Mouse (Mus musculus) kidney, adult 2 months (tissue): ENCODE measurements at regions not wholly inside any gene's neighbourhood (a gene's known extent, or its start where the extent isn't known, plus 50 kb on each side); places are given as distances from the start of the nearest gene placed in this dataset.

Experiments used
- DNase-seq: peaks from one replicate; pipeline ENCODE4 v3.0.0; 2021
- H3K27ac ChIP-seq: fragments of 200-500 bp; 2 replicates; pipeline ENCODE4 v1.5.1; 2012; ENCODE audit warnings: low read depth, low read length, control low read depth, inconsistent platforms; ENCODE audit not compliant: insufficient read depth
- H3K27me3 ChIP-seq: fragments of 200-500 bp; replicated peaks from 2 replicates; pipeline ENCODE4 v1.6.1; 2012; ENCODE audit warnings: mild to moderate bottlenecking, moderate library complexity, low read length, inconsistent platforms; ENCODE audit not compliant: control insufficient read depth, insufficient read depth
- H3K36me3 ChIP-seq: fragments of 200-500 bp; 2 replicates; pipeline ENCODE4 v1.6.1; 2012; ENCODE audit warnings: mild to moderate bottlenecking, moderate library complexity, low read length, inconsistent platforms; ENCODE audit not compliant: control insufficient read depth, insufficient read depth
- H3K4me1 ChIP-seq: fragments of 200-500 bp; 2 replicates; pipeline ENCODE4 v1.6.1; 2011; ENCODE audit warnings: low read length; ENCODE audit not compliant: control insufficient read depth, insufficient read depth
- H3K4me3 ChIP-seq: fragments of 200-500 bp; 2 replicates; pipeline ENCODE4 v1.5.1; 2011; ENCODE audit warnings: mild to moderate bottlenecking, low read depth, low read length, control low read depth; ENCODE audit not compliant: insufficient read depth
- CTCF ChIP-seq: fragments of 200-500 bp; conservative IDR thresholded peaks from 2 replicates; pipeline ENCODE4 v1.5.1; 2011; ENCODE audit warnings: low read depth, mild to moderate bottlenecking, control low read depth, low read length, moderate library complexity, mixed read lengths; ENCODE audit not compliant: insufficient read depth, insufficient read length
- POLR2A ChIP-seq: fragments of 200-500 bp; IDR thresholded peaks from one replicate; pipeline ENCODE4 v1.6.1; 2011; ENCODE audit warnings: low read depth, low read length, control low read depth
- WGBS: fragments of 180-500 bp; shearing (Covaris S2); methylation state at CpG from one replicate; pipeline ENCODE4 v1.1.7; 2018; 5-methylcytosine and 5-hydroxymethylcytosine counted together

DNA sequence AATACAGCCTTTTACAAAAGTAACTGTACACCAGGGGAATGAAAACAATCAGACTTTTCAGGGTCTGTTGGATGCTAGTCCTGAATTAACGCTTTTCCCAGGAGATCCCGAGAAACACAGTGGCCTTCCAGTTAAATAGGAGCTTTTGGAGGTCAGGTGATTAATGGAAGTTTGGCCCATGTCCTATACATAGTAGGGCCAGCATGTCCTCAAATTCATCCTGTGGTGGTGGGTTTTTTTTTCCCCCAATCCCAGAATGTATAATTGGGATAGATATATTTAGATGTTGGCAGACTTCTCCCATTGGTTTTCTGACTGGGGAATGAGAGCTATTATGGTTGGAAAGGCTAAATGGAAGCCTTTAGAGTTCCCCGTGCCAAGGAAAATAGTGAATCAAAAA, 77.6 kb downstream of the Cd200 start:
- peak overlapping the region; percentile 87 for H3K27ac ChIP-seq
- TF ChIP-seq CTCF (no peak), POLR2A (no peak)
- peaks cover 15% of the 10 kb centered on the region for H3K4me1 ChIP-seq
- H3K36me3 ChIP-seq = no peaks in the 10 kb centered on the region
- no peak overlapping the region for H3K4me3 ChIP-seq
- 63% methylated on average over 3 of the region's 3 CpGs for WGBS
- no peaks in the 10 kb centered on the region; the same call in 1 of the 2 replicates for H3K27me3 ChIP-seq
- peak; percentile 17 for DNase-seq

GRCm38 (mm10) chr16:45330298-45330697, 78.6 kb downstream of the Cd200 start:
- H3K4me3 ChIP-seq = no peak overlapping the region
- DNase-seq = peak; percentile 69
- no peaks in the 10 kb centered on the region for H3K36me3 ChIP-seq
- H3K4me1 ChIP-seq = peaks cover 15% of the 10 kb centered on the region
- no peaks in the 10 kb centered on the region; the same call in 1 of the 2 replicates for H3K27me3 ChIP-seq
- H3K27ac ChIP-seq = peak overlapping the region; percentile 99
- TF ChIP-seq CTCF (no peak), POLR2A (no peak)
- 80% methylated on average over 2 of the region's 2 CpGs for WGBS

GRCm38 (mm10) chr16:45329716-45330115, 79.1 kb downstream of the Cd200 start:
- 18% methylated on average over 1 of the region's 1 CpGs for WGBS
- peaks cover 15% of the 10 kb centered on the region for H3K4me1 ChIP-seq
- DNase-seq = peak; percentile 85
- no peaks in the 10 kb centered on the region for H3K36me3 ChIP-seq
- no peaks in the 10 kb centered on the region; the same call in 1 of the 2 replicates for H3K27me3 ChIP-seq
- TF ChIP-seq CTCF (no peak), POLR2A (no peak)
- H3K4me3 ChIP-seq = no peak overlapping the region
- peak overlapping the region; percentile 99 for H3K27ac ChIP-seq

DNA sequence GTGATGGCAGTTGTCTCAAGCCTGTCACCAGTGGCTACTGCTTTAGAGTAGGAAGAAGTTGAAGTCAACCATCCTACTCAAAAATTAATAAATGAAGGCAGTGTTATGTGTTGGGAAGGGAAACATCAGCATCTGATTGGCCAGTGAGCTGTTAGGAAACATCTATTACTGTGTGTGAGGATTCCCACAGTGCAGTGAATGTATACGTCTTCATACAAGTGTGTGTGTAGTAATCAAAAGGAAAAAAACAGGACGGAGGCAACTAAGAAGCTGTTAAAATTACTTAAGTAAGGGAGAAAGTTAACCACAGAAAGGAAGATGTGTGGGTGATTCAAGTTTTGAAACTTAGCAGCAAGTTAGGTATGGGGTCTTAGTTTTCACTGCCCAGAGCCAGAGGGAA, 81.8 kb downstream of the Cd200 start:
- Histone ChIP-seq H3K27ac (no peak overlapping the region), H3K27me3 (no peaks in the 10 kb centered on the region; the same call in 1 of the 2 replicates), H3K4me3 (no peak overlapping the region), H3K36me3 (no peaks in the 10 kb centered on the region), H3K4me1 (peaks cover 15% of the 10 kb centered on the region)
- DNase-seq = no peak
- TF ChIP-seq CTCF (no peak), POLR2A (no peak)
- WGBS = 95% methylated on average over 2 of the region's 2 CpGs

- Histone ChIP-seq H3K27ac (no peak overlapping the region), H3K4me3 (no peak overlapping the region), H3K27me3 (no peaks in the 10 kb centered on the region), H3K36me3 (no peaks in the 10 kb centered on the region), H3K4me1 (no peaks in the 10 kb centered on the region)
- no peak for DNase-seq
- 66% methylated on average over 1 of the region's 1 CpGs for WGBS
- TF ChIP-seq POLR2A (no peak), CTCF (no peak)
Observed at GRCm38 (mm10) chr16:45311479-45311878, 87.4 kb downstream of the Btla start.
